In the genomic region with DNA sequence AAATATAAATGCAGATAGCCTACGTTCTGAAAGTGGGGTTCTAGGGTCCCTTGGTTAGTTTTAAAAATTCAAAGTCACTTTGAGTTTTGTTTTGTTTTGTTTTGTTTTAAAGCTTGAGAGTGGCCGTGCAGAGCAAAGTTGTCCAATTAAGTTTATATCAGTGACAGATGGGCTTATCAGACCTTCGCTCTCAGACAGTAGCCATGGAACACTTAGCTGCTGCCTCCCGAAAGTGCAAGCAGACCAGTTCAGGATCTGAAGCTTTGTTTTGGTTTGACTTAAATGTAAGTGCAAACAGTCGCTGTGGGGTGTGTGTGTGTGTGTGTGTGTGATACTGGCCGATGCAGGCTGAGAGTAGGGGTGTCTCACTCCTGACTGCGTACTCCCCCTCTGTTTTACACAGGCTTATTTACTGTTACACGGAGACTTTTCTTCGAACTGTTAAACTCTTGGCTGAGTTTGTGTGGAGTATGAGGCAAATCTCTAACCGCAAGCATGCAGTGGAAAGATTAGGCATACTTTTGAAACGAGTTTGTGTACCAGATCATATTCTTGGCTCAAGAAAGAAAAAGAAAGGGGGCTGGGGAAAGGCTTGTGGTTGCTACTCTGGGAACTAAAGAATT, we compare ENCODE assay signal across 10 mouse cellular contexts. TPM values are rescaled to one million over a fixed set of nuclear protein-coding genes. Genes with fewer than 3 reads are reported as not detected.
DNase-seq lines count a peak whose midpoint lies in the region; ATAC-seq and TF ChIP-seq lines count a peak whose summit lies in the region.
"Had no signal": no experiment of that assay in that cellular context is flagged by ENCODE, and none has a peak within 500 bp of the region (broad histone marks: within the 10 kb centered on the region; RNA-seq: fewer than 3 reads in every experiment).

No protein-coding gene starts in this region.

- H3K4me3 ChIP-seq in kidney, adult 2 months (ENCODE audit: insufficient read depth, low read depth, low read length): 0 out of 2 replicates have a peak overlapping the region, but pooled peaks have one; percentile 25
- 0 out of 2 replicates have a peak overlapping the region, but pooled peaks have one; percentile 4 for H3K4me3 ChIP-seq in embryonic facial prominence, embryonic 15.5 days (replicated peaks)
- H3K4me3 ChIP-seq in limb, embryonic 14.5 days (replicated peaks; ENCODE audit: low read length): no peak overlapping the region
- H3K4me3 ChIP-seq in midbrain, embryonic 15.5 days: no peak overlapping the region
- no peak overlapping the region for H3K4me3 ChIP-seq in hindbrain, embryonic 14.5 days (replicated peaks; ENCODE audit: low read length)
- H3K4me3 ChIP-seq: layer of hippocampus, adult 2 months; liver, embryonic 13.5 days had no signal

- ATAC-seq in embryonic facial prominence, embryonic 15.5 days (ENCODE audit: insufficient number of reproducible peaks, low FRiP score, low TSS enrichment, low read depth): peak; percentile 84
- ATAC-seq in limb, embryonic 14.5 days (ENCODE audit: low FRiP score, low read depth): peak; percentile 88
- no peak for ATAC-seq in midbrain, embryonic 15.5 days (replicated peaks)
- no peak for ATAC-seq in hindbrain, embryonic 14.5 days (ENCODE audit: low FRiP score)

- WGBS in kidney, adult 2 months: 61% methylated on average over 11 of the region's 11 CpGs
- WGBS in embryonic facial prominence, embryonic 15.5 days: 32% methylated on average over 11 of the region's 11 CpGs
- 56% methylated on average over 11 of the region's 11 CpGs for WGBS in limb, embryonic 14.5 days
- WGBS in midbrain, embryonic 15.5 days: 83% methylated on average over 11 of the region's 11 CpGs
- WGBS in hindbrain, embryonic 14.5 days: 86% methylated on average over 11 of the region's 11 CpGs

- H3K27ac ChIP-seq in kidney, adult 2 months (ENCODE audit: insufficient read depth, low read depth, low read length): peak overlapping the region; percentile 89
- H3K27ac ChIP-seq in embryonic facial prominence, embryonic 15.5 days (replicated peaks): peak overlapping the region; percentile 68
- peak overlapping the region; percentile 58; the same call in 1 of the 2 replicates for H3K27ac ChIP-seq in limb, embryonic 14.5 days (replicated peaks; ENCODE audit: low read depth, low read length)
- no peak overlapping the region for H3K27ac ChIP-seq in midbrain, embryonic 15.5 days
- H3K27ac ChIP-seq in hindbrain, embryonic 14.5 days: no peak overlapping the region
- H3K27ac ChIP-seq: layer of hippocampus, adult 2 months; liver, embryonic 13.5 days had no signal

- no peak for TF ChIP-seq POLR2A in kidney, adult 2 months (IDR thresholded peaks at IDR 0.05; ENCODE audit: low read depth, low read length)
- TF ChIP-seq POLR2A in limb, embryonic 14.5 days (IDR thresholded peaks at IDR 0.05; ENCODE audit: borderline replicate concordance, extremely low read depth, insufficient read depth, insufficient read length): no peak

- no peak for TF ChIP-seq CTCF in kidney, adult 2 months (conservative IDR thresholded peaks at IDR 0.05; ENCODE audit: insufficient read depth, insufficient read length, low read depth, low read length)

- H3K36me3 ChIP-seq in kidney, adult 2 months (ENCODE audit: control insufficient read depth, insufficient read depth, low read length): no peaks in the 10 kb centered on the region
- no peaks in the 10 kb centered on the region for H3K36me3 ChIP-seq in embryonic facial prominence, embryonic 15.5 days
- no peaks in the 10 kb centered on the region for H3K36me3 ChIP-seq in limb, embryonic 14.5 days (ENCODE audit: control insufficient read depth, insufficient read depth, low read length)
- no peaks in the 10 kb centered on the region for H3K36me3 ChIP-seq in midbrain, embryonic 15.5 days (replicated peaks)
- H3K36me3 ChIP-seq in hindbrain, embryonic 14.5 days (replicated peaks; ENCODE audit: control insufficient read depth, insufficient read depth): no peaks in the 10 kb centered on the region
- H3K36me3 ChIP-seq: liver, embryonic 13.5 days had no signal

- peak; percentile 27 for DNase-seq in kidney, adult 2 months
- no peak for DNase-seq in kidney, adult 18-20 months
- DNase-seq in limb, embryonic 14.5 days (ENCODE audit: low spot score): peak; percentile 66
- DNase-seq in skeletal muscle tissue, adult 2 months (ENCODE audit: low read depth, low spot score): peak; percentile 32
- no peak for DNase-seq in right cerebral cortex, postnatal 14 days
- DNase-seq in hindbrain, embryonic 14.5 days (ENCODE audit: low spot score): no peak
- DNase-seq: liver, embryonic 13.5 days had no signal

- no peak overlapping the region for H3K9ac ChIP-seq in embryonic facial prominence, embryonic 15.5 days
- H3K9ac ChIP-seq in limb, embryonic 14.5 days (ENCODE audit: low read depth, low read length, severe bottlenecking): no peak overlapping the region
- no peak overlapping the region for H3K9ac ChIP-seq in midbrain, embryonic 15.5 days
- H3K9ac ChIP-seq in hindbrain, embryonic 14.5 days: no peak overlapping the region
- H3K9ac ChIP-seq: liver, embryonic 13.5 days had no signal

- no peaks in the 10 kb centered on the region for H3K4me1 ChIP-seq in kidney, adult 2 months (ENCODE audit: control insufficient read depth, insufficient read depth, low read length)
- peaks cover 15% of the 10 kb centered on the region for H3K4me1 ChIP-seq in embryonic facial prominence, embryonic 15.5 days
- peaks cover 3% of the 10 kb centered on the region; the same call in 1 of the 2 replicates for H3K4me1 ChIP-seq in limb, embryonic 14.5 days (ENCODE audit: control insufficient read depth, insufficient read depth, low read length)
- H3K4me1 ChIP-seq in midbrain, embryonic 15.5 days: no peaks in the 10 kb centered on the region
- H3K4me1 ChIP-seq in hindbrain, embryonic 14.5 days (replicated peaks; ENCODE audit: control insufficient read depth, insufficient read depth, low read length): no peaks in the 10 kb centered on the region
- H3K4me1 ChIP-seq: liver, embryonic 13.5 days had no signal

- no peaks in the 10 kb centered on the region for H3K9me3 ChIP-seq in embryonic facial prominence, embryonic 15.5 days (replicated peaks)
- H3K9me3 ChIP-seq in limb, embryonic 14.5 days (ENCODE audit: control insufficient read depth, low read length): no peaks in the 10 kb centered on the region
- H3K9me3 ChIP-seq in midbrain, embryonic 15.5 days: no peaks in the 10 kb centered on the region
- H3K9me3 ChIP-seq in hindbrain, embryonic 14.5 days (ENCODE audit: control insufficient read depth, low read length): no peaks in the 10 kb centered on the region
- H3K9me3 ChIP-seq: liver, embryonic 13.5 days had no signal

- no peaks in the 10 kb centered on the region for H3K27me3 ChIP-seq in kidney, adult 2 months (replicated peaks; ENCODE audit: control insufficient read depth, insufficient read depth, low read length)
- no peaks in the 10 kb centered on the region for H3K27me3 ChIP-seq in embryonic facial prominence, embryonic 15.5 days
- no peaks in the 10 kb centered on the region for H3K27me3 ChIP-seq in limb, embryonic 14.5 days (ENCODE audit: control insufficient read depth, insufficient read depth, low read length)
- no peaks in the 10 kb centered on the region for H3K27me3 ChIP-seq in midbrain, embryonic 15.5 days (replicated peaks)
- H3K27me3 ChIP-seq in hindbrain, embryonic 14.5 days (ENCODE audit: control insufficient read depth, insufficient read depth, low read length): no peaks in the 10 kb centered on the region
- H3K27me3 ChIP-seq: liver, embryonic 13.5 days had no signal

- H3K4me2 ChIP-seq in embryonic facial prominence, embryonic 15.5 days (replicated peaks): peak overlapping the region; percentile 26; the same call in 1 of the 2 replicates
- no peak overlapping the region; the same call in 1 of the 2 replicates for H3K4me2 ChIP-seq in limb, embryonic 14.5 days (replicated peaks; ENCODE audit: low read depth, low read length, severe bottlenecking)
- no peak overlapping the region for H3K4me2 ChIP-seq in midbrain, embryonic 15.5 days
- no peak overlapping the region for H3K4me2 ChIP-seq in hindbrain, embryonic 14.5 days (replicated peaks)
- H3K4me2 ChIP-seq: liver, embryonic 13.5 days had no signal

RNA-seq across cellular contexts. Expression of a gene that starts 37.9 kb away (rescaled TPM):
- polyA plus RNA-seq in kidney, adult 2 months (2012; rRNA removed): not detected in 2 replicates
- polyA plus RNA-seq in embryonic facial prominence, embryonic 15.5 days (2015; fragmentation: Nextera tagmentation; extraction: Ambion mirVana): 0.08 and 0.29 TPM in 2 replicates
- 0.09 and 0.28 TPM in 2 replicates for polyA plus RNA-seq in limb, embryonic 14.5 days (2012; rRNA removed)
- polyA plus RNA-seq in limb, embryonic 14.5 days (2014; fragmentation: Nextera tagmentation; extraction: Ambion mirVana): 0.33 and 0.44 TPM in 2 replicates
- not detected in 2 replicates for polyA plus RNA-seq in midbrain, embryonic 15.5 days (2015; fragmentation: Nextera tagmentation; extraction: Ambion mirVana)
- polyA plus RNA-seq in hindbrain, embryonic 14.5 days (2014; fragmentation: Nextera tagmentation; extraction: Ambion mirVana): not detected in 2 replicates
- polyA plus RNA-seq: liver, embryonic 13.5 days had no signal

RNA-seq across cellular contexts. Expression of a gene that starts 46.4 kb away (rescaled TPM):
- polyA plus RNA-seq in kidney, adult 2 months (2012; rRNA removed): 0.12 TPM in 1 of 2 replicates, not detected in the other
- polyA plus RNA-seq in embryonic facial prominence, embryonic 15.5 days (2015; fragmentation: Nextera tagmentation; extraction: Ambion mirVana): 0.16 TPM in 1 of 2 replicates, not detected in the other
- 0.40 and 0.63 TPM in 2 replicates for polyA plus RNA-seq in limb, embryonic 14.5 days (2012; rRNA removed)
- polyA plus RNA-seq in limb, embryonic 14.5 days (2014; fragmentation: Nextera tagmentation; extraction: Ambion mirVana): 0.66 TPM in 1 of 2 replicates, not detected in the other
- polyA plus RNA-seq in midbrain, embryonic 15.5 days (2015; fragmentation: Nextera tagmentation; extraction: Ambion mirVana): 0.34 TPM in 1 of 2 replicates, not detected in the other
- polyA plus RNA-seq in hindbrain, embryonic 14.5 days (2014; fragmentation: Nextera tagmentation; extraction: Ambion mirVana): 0.21 TPM in 1 of 2 replicates, not detected in the other
- polyA plus RNA-seq: liver, embryonic 13.5 days had no signal

RNA-seq across cellular contexts. Expression of a gene that starts 58.8 kb away (rescaled TPM):
- polyA plus RNA-seq in kidney, adult 2 months (2012; rRNA removed): 0.69 and 1.6 TPM in 2 replicates
- 1.3 TPM in 2 replicates for polyA plus RNA-seq in embryonic facial prominence, embryonic 15.5 days (2015; fragmentation: Nextera tagmentation; extraction: Ambion mirVana)
- polyA plus RNA-seq in limb, embryonic 14.5 days (2012; rRNA removed): 2.3 and 2.9 TPM in 2 replicates
- polyA plus RNA-seq in limb, embryonic 14.5 days (2014; fragmentation: Nextera tagmentation; extraction: Ambion mirVana): 1.8 and 2.8 TPM in 2 replicates
- 0.22 and 0.31 TPM in 2 replicates for polyA plus RNA-seq in midbrain, embryonic 15.5 days (2015; fragmentation: Nextera tagmentation; extraction: Ambion mirVana)
- polyA plus RNA-seq in hindbrain, embryonic 14.5 days (2014; fragmentation: Nextera tagmentation; extraction: Ambion mirVana): 0.57 and 0.64 TPM in 2 replicates

Comparison
In these comparisons a context has a peak if more than half of its experiments do, and no peak if none do; other contexts are left out.
1. DNase-seq: peak in kidney, adult 2 months (single experiment), limb, embryonic 14.5 days (single experiment) and skeletal muscle tissue, adult 2 months (single experiment); none in kidney, adult 18-20 months (single experiment), right cerebral cortex, postnatal 14 days (single experiment) and hindbrain, embryonic 14.5 days (single experiment).
2. H3K27ac ChIP-seq: peak in kidney, adult 2 months (single experiment), embryonic facial prominence, embryonic 15.5 days (single experiment) and limb, embryonic 14.5 days (single experiment); none in midbrain, embryonic 15.5 days (single experiment) and hindbrain, embryonic 14.5 days (single experiment).
3. H3K4me3 ChIP-seq: peak in kidney, adult 2 months (single experiment) and embryonic facial prominence, embryonic 15.5 days (single experiment); none in limb, embryonic 14.5 days (single experiment), midbrain, embryonic 15.5 days (single experiment) and hindbrain, embryonic 14.5 days (single experiment).
4. ATAC-seq: peak in embryonic facial prominence, embryonic 15.5 days (single experiment) and limb, embryonic 14.5 days (single experiment); none in midbrain, embryonic 15.5 days (single experiment) and hindbrain, embryonic 14.5 days (single experiment).